Mouse (Mus musculus) CD4-positive, CD25-positive, alpha-beta regulatory T cell, adult 4 months (primary cell): ENCODE data around the gene Olfr52. TPM values are rescaled to one million over a fixed set of nuclear protein-coding genes. Genes with fewer than 3 reads are reported as not detected.
"Not testable (repeated sequence)": the region's sequence is repeated elsewhere in the genome, so short reads cannot be mapped to it uniquely, and the experiment has no call there.

Experiments
- ATAC-seq: one replicate; pipeline ENCODE4 v1.8.0; 2017
- polyA plus RNA-seq, 2 experiments: library from polyadenylated mRNA; unstranded; fragments of 100-300 nt; shearing (Covaris generic); gene quantifications; one replicate each; pipeline ENCODE4 v1.2.1; 2017

Olfr52 gene
- not detected for polyA plus RNA-seq

GRCm38 (mm10) chr2:86185583-86185982 lies at the start of gene Olfr52:
Gene Olfr52, minus strand, starts transcription at chr2:86185683.
- ATAC-seq, result no peak

GRCm38 (mm10) chr2:86231301-86231700 lies 45.8 kb upstream of the Olfr52 start, which contains the start of gene Olfr1047:
Gene Olfr1047, minus strand, starts transcription at chr2:86231401.
- ATAC-seq, result no peak

GRCm38 (mm10) chr2:86219214-86219613 lies 33.7 kb upstream of the Olfr52 start, which contains the start of gene Olfr1046:
Gene Olfr1046, minus strand, starts transcription at chr2:86219314.
- no peak for ATAC-seq

- ATAC-seq, result no peak
Observed at GRCm38 (mm10) chr2:86202909-86203308, 17.4 kb upstream of the Olfr52 start, which contains the start of gene Olfr1045. Gene Olfr1045, minus strand, starts transcription at chr2:86203009.

- no peak for ATAC-seq
Observed at GRCm38 (mm10) chr2:86195863-86196262, 10.4 kb upstream of the Olfr52 start.

GRCm38 (mm10) chr2:86179950-86180349 lies 5.5 kb downstream of the Olfr52 start:
- no peak for ATAC-seq

- no peak for ATAC-seq
Observed at GRCm38 (mm10) chr2:86177720-86178119, 7.8 kb downstream of the Olfr52 start, which contains the start of gene Olfr1044. Gene Olfr1044, minus strand, starts transcription at chr2:86177820.

GRCm38 (mm10) chr2:86175422-86175821 lies 10.1 kb downstream of the Olfr52 start:
- ATAC-seq, result not testable (repeated sequence)

- no peak for ATAC-seq
Observed at GRCm38 (mm10) chr2:86167422-86167821, 18.1 kb downstream of the Olfr52 start, which contains the start of gene Olfr1043. Gene Olfr1043, minus strand, starts transcription at chr2:86167522.

- no peak for ATAC-seq
Observed at GRCm38 (mm10) chr2:86161738-86162137, 23.7 kb downstream of the Olfr52 start, which contains the start of gene Olfr1042. Gene Olfr1042, minus strand, starts transcription at chr2:86161838.

GRCm38 (mm10) chr2:86146632-86147031 lies 38.9 kb downstream of the Olfr52 start, which contains the start of gene Olfr1040:
Gene Olfr1040, minus strand, starts transcription at chr2:86146732.
- ATAC-seq, result no peak

GRCm38 (mm10) chr2:86135828-86136227 lies 49.7 kb downstream of the Olfr52 start, which contains the start of gene Olfr1039:
Gene Olfr1039, minus strand, starts transcription at chr2:86135928.
- ATAC-seq, result no peak

Other genes starting within 250 kb of the Olfr52 start
- gene Olfr1028, start 235.2 kb downstream of the Olfr52 start, polyA plus RNA-seq, result not detected
- not detected for gene Olfr1029, start 211.8 kb downstream of the Olfr52 start, polyA plus RNA-seq
- gene Olfr1030, start 206.4 kb downstream of the Olfr52 start, polyA plus RNA-seq, result not detected
- gene Olfr1031, start 195.4 kb downstream of the Olfr52 start, polyA plus RNA-seq, result not detected
- gene Olfr1032, start 180.1 kb downstream of the Olfr52 start, polyA plus RNA-seq, result not detected
- gene Olfr1033, start 165.1 kb downstream of the Olfr52 start, polyA plus RNA-seq, result not detected
- gene Olfr1034, start 139.8 kb downstream of the Olfr52 start, polyA plus RNA-seq, result not detected
- not detected for gene Olfr1036, start 111.7 kb downstream of the Olfr52 start, polyA plus RNA-seq
- not detected for gene Olfr1037, start 98.3 kb downstream of the Olfr52 start, polyA plus RNA-seq
- gene Olfr1039, start 49.8 kb downstream of the Olfr52 start, polyA plus RNA-seq, result not detected
- not detected for gene Olfr1040, start 39.0 kb downstream of the Olfr52 start, polyA plus RNA-seq
- gene Olfr1042, start 23.8 kb downstream of the Olfr52 start, polyA plus RNA-seq, result not detected
- not detected for gene Olfr1043, start 18.2 kb downstream of the Olfr52 start, polyA plus RNA-seq
- gene Olfr1044, start 7.9 kb downstream of the Olfr52 start, polyA plus RNA-seq, result not detected
- gene Olfr1045, start 17.3 kb upstream of the Olfr52 start, polyA plus RNA-seq, result not detected
- not detected for gene Olfr1046, start 33.6 kb upstream of the Olfr52 start, polyA plus RNA-seq
- not detected for gene Olfr1047, start 45.7 kb upstream of the Olfr52 start, polyA plus RNA-seq
- not detected for gene Olfr1048, start 54.6 kb upstream of the Olfr52 start, polyA plus RNA-seq
- gene Olfr1049, start 72.6 kb upstream of the Olfr52 start, polyA plus RNA-seq, result not detected
- not detected for gene Olfr1051, start 93.4 kb upstream of the Olfr52 start, polyA plus RNA-seq
- gene Olfr1052, start 106.8 kb upstream of the Olfr52 start, polyA plus RNA-seq, result under 1 TPM in 1 of 2 experiments, not detected in 1; 0.48 TPM
- gene Olfr1053, start 129.6 kb upstream of the Olfr52 start, polyA plus RNA-seq, result not detected
- not detected for gene Olfr1054, start 149.8 kb upstream of the Olfr52 start, polyA plus RNA-seq
- gene Olfr1055, start 164.6 kb upstream of the Olfr52 start, polyA plus RNA-seq, result not detected
- gene Olfr1056, start 176.8 kb upstream of the Olfr52 start, polyA plus RNA-seq, result not detected
- gene Olfr1057, start 192.7 kb upstream of the Olfr52 start, polyA plus RNA-seq, result not detected
- gene Olfr1058, start 202.9 kb upstream of the Olfr52 start, polyA plus RNA-seq, result not detected
- not detected for gene Olfr1061, start 228.4 kb upstream of the Olfr52 start, polyA plus RNA-seq
- not detected for gene Olfr1062, start 241.1 kb upstream of the Olfr52 start, polyA plus RNA-seq